Mouse (Mus musculus): Measurements from ENCODE around the gene Gtf2f1. TPM values are rescaled to one million over a fixed set of nuclear protein-coding genes. Genes with fewer than 3 reads are reported as not detected.
"Not testable (repeated sequence)": the region's sequence is repeated elsewhere in the genome, so short reads cannot be mapped to it uniquely, and the experiment has no call there.

Gene Gtf2f1
- 10 to 100 TPM; 17.1 to 19.0 TPM for total RNA-seq (2021)
- long read RNA-seq, experiment 1, transcript Gtf2f1-201 (13 exons, 1,717 nt): major isoform, 24 of 27 reads
- long read RNA-seq, experiment 1, partial matches to known transcripts: 0 of 27 reads
- long read RNA-seq, experiment 1, other reads (novel, unspliced or antisense): 3 of 27 reads
- long read RNA-seq, experiment 2, transcript Gtf2f1-201 (13 exons, 1,717 nt): major isoform, 27 of 30 reads
- long read RNA-seq, experiment 2, partial matches to known transcripts: 1 of 30 reads
- long read RNA-seq, experiment 2, other reads (novel, unspliced or antisense): 2 of 30 reads

DNA sequence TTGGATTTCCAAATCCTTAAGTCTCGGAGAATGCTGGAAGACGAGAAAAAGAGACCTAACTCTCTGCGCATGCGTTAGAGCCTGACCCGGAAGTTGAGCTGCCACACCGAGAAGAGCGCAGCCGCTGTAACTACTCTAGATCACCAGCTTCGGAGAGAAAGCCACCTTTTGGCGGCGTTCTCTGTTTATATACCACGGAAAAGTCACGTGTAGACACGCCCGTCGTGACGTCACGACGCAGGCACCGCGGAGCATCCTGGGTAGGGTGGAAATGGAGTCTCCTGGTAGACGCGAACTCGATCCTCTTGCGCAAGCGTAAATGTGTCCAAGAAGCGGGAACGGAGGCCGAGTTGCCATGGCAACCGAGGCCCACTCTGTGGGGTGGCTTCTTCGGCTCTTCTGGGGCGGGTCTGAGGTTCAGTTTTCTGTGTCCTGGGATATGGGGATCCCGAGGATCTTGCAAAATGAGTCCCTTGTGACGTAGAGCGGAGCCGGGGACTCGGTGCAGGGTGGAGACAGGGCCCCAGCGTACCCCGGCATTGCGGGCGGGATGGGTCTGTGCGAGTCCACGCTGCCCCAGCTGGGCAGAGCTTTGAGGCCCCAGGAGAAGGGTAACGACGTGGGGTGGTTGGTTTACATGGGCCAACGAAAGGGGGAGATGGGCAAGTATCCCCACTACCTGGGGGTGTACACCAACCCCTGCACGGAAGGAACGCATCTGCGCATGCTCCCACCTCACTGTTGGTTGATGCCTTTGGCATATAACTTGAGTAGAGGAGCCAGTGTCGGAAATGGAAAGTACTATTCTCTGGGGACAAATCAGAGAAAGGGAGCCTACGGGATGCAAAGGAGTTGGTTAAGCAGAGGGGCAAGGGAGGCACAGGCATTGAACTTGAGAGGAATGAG lies at the start of gene Gtf2f1, which contains the start of gene Gm17949:
Gtf2f1 (minus strand) TSS at position 53 of the 906 bp plus-strand sequence.
Gm17949 (plus strand) TSS at position 234 of the 906 bp plus-strand sequence.
- DNase-seq (ENCODE audit: low spot score): peak; percentile 92

DNA sequence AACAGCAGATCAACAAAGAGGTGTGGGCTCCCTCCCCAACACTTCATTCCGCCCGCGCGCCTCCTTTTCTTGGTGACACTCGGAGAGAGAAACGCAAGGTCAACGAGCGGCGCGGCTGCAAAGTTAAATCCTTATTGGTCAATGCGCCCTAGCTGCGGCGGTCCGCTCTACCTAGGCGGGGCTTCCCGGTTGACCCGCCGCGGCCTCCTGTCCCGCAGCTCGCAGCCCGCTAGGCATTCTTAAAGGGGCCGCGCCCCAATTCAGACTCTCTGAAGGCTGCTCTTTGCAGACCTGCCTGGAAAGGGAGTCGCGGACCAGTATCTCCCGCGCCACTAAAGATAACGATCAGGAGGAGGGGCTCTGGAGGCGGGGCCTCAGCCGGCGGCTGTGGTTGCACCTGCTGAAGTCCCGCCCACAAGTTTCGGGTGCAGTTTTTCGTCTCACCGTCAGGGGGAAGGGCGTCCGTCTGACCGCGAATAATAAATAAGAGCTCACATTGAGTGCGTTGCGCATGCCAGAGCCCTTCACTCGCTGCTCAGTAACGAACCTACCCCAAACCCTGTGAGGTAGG lies 49.2 kb upstream of the Gtf2f1 start:
- DNase-seq (ENCODE audit: low spot score): peak; percentile 97

DNA sequence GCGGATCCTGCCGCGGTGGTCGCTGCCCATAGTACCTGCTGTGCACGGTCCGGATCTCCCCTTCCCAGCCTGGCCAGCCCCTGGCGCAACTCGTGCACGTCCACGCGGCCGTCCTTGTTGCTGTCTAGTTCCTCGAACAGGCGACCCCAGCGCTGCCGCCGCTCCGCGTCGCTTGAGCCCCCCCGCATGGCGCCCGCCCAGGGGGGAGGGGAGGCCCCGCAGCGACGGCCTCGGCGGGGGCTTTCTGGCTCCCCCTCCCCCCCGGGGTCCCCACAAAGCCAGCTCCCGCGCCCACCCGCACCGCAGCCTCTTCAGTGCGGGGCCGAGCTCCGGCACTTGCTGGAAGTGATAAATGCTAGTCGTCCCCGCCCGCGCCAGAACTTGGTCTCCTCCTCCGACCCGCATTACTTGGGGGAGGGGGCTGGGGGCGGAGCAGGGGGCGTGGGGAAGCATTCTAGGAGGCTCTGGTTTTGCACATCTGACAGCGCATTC lies 48.4 kb upstream of the Gtf2f1 start, which contains the start of gene Slc25a23:
Slc25a23 (minus strand) TSS at position 378 of the 492 bp plus-strand sequence.
- DNase-seq (ENCODE audit: low spot score): peak; percentile 52

DNA sequence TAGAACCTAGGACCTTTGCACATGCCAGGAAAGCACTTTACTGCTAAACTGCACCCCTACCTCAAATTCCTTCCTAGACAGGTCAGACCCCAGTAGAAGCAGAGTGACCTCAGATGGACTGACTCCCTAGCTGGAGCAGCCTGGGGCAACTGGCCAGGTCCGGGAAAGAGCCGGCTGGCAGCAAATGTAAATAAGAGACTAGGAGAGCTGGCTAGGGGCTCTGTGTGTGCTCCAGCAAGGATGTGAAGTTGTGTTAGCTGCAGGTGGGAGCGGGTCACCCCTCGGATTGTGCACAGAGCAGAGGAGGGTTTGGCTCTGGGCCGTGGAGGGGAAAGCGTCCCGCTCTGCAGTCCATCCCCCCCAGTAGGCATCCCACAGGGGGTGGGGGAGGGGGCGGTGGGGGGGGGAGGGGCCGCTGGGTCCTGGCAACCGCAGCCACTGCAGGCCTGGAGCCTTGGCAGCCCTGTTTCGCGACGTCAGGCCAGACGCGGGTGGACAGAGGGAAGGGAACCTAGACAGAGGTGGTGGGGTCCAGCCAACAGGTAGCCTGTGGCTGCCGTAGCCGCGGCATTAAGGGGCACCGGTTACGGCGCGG lies 47.9 kb upstream of the Gtf2f1 start, which contains the start of gene Crb3:
Crb3 (plus strand) TSS at position 215 of the 595 bp plus-strand sequence.
- peak; percentile 41 for DNase-seq (ENCODE audit: low spot score)

DNA sequence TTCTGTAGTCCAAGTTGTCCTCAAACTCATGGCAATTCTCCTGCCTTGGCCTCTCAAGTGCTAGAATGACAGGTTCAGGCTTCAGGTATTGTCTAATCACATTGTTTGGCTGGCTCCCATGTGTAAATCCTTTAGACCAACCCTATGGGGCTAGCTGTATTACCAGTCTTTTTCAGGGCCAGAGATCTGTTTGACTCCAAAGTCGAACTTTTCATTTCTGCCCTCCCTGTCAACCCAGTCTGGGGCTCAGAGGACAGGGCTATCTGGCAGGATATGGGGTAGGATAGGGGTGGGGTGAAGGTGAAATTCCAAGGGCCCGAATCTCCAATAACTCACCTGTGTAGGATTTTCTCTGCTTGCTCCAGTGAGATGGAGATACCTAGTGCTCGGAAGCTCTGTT lies 45.2 kb upstream of the Gtf2f1 start:
- DNase-seq (ENCODE audit: low spot score): no peak

DNA sequence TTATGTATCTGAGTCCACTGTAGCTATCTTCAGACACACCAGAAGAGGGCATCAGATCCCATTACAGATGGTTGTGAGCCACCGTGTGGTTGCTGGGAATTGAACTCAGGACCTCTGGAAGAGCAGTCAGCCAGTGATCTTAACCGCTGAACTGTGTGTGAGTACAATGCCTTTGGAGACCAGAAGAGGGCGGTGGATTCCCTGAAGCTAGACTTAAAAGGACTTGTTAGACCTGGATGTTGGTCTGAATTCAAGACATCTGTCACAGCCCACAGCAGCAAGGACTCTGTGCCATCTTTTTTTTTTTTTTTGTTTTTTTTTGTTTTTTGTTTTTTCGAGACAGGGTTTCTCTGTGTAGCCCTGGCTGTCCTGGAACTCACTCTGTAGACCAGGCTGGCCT lies 40.6 kb upstream of the Gtf2f1 start:
- not testable (repeated sequence) for DNase-seq (ENCODE audit: low spot score)

DNA sequence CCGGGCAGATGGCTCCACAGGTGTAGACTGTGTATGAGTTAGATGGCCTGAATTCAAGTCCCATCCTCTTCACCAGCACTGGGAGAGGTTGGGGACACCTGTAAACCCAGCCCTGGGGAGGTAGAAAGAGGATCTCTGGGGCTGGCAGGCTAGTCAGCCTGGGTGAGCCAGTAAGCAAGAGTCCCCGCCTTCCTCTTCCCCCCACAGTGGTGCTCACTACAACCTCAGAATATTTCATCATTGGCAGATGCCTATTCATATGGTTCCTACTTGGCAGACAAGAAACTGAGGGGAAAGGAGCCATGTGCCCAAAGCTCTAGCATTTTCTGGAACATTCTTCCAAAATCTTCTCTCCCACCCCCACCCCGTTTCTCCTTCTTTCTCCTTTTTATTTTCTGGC lies 37.7 kb upstream of the Gtf2f1 start:
- DNase-seq (ENCODE audit: low spot score): no peak

DNA sequence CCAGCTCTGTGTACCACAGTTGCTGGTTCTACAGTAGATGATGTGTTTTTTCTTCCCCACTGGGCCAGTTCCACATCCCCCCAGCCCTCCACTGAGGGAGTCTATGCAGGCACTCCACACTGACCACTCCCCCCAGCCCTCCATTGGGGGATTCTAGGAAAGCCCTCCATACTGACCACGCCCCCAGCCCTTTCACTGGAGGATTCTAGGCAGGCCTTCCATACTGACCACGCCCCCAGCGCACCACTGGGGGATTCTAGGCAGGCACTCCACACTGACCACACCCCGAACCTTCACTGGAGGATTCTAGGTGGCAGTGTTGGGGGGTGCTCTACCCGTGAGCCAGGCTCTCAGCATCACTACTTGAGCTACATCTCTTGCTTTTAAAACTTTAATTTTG lies 36.3 kb upstream of the Gtf2f1 start:
- no peak for DNase-seq (ENCODE audit: low spot score)

DNA sequence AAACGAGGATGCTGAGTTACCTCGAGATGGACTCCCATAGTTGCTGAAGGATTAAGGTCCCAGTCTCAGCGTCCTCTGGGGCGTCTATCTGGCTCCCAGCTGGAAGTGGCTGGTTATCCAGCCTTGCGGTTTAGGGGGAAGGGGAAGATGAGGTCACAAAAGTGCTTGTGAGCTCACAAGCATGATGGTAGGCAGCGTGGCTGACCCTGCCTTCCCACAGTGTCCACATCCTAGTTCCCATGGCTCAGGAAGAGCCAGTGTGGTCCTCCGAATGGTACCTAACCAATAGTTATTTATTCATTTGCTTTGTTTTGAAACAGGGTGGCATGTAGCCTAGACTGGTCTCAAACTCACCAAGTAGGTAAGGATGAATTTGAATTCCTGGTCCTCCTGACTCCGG lies 30.5 kb upstream of the Gtf2f1 start, which contains the start of gene Slc25a41:
Slc25a41 (minus strand) TSS at position 101 of the 400 bp plus-strand sequence.
- no peak for DNase-seq (ENCODE audit: low spot score)

DNA sequence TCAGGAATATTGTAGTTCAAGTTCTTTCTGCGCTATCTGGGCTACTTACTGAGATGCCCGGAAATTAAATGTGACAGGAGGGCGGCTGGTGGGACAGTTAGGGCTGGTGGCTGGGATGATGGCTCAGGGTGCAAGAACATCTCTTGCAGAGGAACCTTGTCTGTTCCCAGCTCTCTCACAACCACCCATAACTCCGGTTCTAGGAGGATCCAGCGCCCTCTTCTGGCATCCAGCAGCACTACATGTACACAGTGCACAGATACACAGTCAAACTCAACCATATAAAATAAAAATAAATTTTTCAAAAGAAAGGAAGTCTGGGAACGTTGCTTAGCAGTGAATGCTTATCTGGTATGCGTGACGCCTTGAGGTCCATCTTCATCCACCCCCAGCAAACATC lies 27.9 kb upstream of the Gtf2f1 start:
- no peak for DNase-seq (ENCODE audit: low spot score)

DNA sequence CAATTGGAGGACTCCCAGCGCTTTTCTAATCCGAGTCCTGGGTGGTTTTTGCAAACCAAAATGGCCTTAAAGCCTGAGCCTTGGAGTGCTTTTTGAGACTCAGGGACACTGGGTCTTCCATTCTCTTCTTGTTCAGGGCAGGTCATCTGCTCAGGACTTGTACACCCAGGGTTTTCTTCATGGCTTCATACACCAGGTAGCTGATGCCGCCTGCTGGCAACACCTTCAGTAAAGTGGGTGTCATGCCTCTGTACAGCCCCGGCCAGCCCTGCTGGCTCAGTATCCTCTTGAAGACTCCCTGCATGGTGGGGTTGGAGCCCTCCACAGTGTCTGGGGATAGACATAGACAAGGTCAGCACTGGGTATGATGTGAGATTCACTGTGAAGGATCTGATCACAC lies 21.8 kb upstream of the Gtf2f1 start:
- no peak for DNase-seq (ENCODE audit: low spot score)

DNA sequence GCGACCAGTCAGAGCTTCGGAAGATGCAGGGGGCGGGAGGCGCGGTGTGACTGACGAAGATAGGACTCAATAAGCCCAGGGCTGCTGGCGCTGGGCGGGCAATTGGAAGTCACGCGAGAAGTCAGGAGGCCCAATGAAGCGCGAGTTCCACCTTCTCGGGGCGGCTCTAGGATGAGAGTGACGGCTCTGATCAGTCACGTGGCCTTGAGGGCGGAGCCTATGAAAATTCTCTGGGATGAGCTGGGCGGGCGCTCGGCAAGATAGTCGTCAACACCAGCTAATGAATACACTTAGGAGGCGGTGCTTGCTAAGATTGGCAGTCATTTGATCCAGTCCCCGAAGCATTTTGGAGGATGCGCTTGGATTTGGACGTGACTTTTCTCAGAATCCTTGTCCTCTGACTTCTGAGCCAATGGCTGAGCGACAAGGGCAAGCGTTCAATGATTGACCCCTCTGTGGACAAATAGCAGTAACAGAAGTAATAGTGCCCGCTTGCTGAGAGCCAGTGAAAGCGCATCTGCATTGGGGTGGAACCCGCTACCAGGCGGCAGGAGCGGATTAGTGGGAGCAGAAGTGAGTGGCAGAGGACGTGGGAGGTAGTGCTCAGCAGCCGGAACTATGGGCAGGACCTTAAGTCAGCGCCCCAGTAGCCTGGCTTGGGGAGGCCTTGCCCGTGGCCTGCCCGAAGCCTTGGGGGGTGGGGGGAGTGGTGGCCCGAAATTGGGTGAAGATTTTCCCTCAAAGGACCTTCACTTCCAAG lies 20.8 kb upstream of the Gtf2f1 start:
- peak; percentile 100 for DNase-seq (ENCODE audit: low spot score)

DNA sequence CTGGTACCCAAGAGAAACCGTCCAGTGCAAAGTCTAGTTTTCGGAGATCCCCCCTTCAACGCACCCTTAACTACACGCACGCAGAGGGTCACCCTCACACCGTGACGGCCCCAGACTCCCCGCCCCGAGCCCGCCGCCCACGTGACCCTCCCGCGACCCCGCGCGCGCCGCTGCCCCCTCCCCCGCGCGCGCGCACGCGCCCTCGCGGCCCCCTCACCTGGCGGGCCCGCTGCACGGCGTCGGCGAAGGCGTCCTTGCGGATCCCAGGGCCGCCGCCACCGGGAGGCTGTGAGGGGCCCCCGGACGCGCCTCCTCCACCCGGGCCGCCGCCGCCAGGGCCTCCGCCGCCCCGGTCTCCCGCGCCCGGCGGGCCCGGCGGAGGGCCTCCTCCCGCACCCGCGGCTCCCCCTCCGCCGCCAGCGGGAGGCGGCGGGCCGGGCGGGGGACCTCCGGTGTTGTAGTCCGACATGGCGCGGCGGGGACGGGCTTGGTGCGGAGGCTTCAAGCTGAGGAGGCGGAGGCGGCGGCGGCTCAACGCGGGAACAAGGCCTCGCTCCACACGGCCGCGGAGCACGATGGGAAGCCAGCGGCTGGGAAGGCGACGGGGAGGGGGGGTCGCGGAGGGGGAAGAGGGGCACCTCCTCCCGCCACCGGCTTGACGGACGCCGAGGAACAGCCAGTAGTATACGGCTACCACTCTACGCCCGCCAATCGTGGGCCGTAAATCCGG lies 20.0 kb upstream of the Gtf2f1 start, which contains the start of gene Khsrp:
Khsrp (minus strand) TSS at position 592 of the 730 bp plus-strand sequence.
- no peak for DNase-seq (ENCODE audit: low spot score)

DNA sequence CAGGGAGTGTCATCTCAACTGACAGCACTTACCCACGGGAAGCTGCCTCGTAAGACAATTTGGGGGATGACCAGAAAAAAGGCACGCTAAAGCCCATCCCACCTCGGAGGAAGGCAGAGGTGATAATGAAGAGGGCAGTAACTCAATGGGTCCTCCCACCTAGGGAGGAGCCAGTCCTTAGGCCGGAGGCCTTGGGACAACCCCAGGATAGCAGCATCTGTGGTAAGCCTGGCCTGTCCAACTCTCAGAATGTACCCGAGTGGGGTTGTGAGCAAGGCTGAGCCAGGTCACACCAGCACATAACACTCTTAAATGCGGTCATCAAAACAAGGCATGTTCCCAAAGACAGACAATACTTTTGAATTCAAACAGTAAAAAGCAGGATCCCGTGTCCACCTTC lies 18.6 kb upstream of the Gtf2f1 start:
- no peak for DNase-seq (ENCODE audit: low spot score)

DNA sequence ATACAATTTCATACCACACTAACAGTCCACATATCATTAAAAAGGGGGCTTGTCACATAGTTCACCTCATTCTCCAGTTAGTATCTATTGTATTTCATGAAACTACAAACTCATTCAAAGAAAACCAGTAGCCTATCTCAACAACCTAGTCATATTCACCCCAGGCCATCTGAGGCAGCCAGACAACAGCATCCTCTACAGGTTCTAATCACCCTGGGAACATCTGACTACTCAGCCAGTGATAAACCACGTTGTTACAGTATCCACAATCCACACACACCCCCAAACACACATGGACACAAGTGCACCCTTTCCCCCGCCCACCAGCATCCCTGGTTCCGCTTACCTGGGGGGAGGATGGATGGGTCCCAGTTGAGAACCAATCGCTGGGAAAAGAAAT lies 16.4 kb upstream of the Gtf2f1 start:
- no peak for DNase-seq (ENCODE audit: low spot score)

DNA sequence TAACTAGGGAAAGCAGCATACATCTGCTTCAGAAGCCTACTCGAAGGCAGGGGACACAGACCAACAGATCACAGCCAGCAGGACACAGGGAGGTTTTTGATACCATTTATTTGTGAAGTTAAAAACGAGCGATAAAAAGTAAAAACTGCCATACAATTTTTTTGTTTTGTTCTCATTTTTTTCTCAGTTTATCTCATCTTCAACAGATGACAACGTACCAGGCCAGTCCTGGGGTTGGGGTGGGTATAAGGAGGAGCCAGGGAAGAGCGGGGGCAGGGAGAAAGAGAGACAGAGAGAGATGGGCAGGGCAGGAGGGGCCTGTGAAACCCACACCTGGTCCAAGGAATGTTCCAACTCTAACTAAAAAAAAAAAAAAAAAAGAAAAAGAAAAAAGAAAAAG lies 9.9 kb upstream of the Gtf2f1 start:
- DNase-seq (ENCODE audit: low spot score): no peak

DNA sequence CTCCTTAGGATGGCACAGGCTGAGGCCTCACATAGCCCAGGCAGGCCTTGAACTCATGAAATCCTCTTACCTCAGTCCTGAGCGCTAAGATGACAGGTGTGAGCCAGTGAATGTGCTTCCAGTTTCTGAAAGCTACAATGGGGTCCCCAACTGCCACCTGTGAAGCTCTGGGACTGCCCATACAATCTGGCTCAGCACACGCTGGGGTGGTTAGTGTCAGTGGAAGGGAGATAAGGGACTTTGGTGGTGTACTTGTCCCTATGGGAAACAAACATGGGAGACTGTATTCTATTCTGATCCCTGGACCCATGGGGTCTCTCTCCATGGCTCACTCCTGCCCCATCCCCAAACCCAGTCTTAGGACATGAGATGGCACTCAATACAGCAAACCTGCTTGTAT lies 8.6 kb upstream of the Gtf2f1 start:
- DNase-seq (ENCODE audit: low spot score): no peak

DNA sequence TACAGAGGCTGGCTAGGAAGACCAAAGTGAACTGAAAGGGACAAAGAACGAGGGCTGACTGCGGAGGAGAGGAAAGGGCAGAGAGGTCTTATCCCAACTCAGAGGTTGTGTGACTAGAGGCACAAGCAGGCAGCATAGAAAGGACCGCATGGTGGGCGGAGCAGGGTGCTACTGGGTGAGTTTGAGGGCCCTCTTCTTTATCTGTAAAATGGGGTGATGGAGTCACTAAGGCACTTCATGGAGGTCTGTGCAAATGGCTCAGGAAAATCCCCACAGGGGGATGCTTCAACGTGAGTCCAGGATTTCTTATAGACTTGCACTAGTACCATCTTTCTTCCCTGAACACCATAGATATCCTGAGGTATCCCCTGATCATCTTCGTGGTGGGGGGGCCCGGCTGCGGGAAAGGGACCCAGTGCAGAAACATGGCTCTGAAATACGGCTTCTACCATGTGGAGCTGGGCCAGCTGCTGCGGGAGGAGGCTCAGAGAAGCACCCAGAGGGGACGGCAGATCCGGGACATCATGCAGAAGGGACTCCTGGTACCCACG lies 1.2 kb upstream of the Gtf2f1 start:
- DNase-seq (ENCODE audit: low spot score): no peak

DNA sequence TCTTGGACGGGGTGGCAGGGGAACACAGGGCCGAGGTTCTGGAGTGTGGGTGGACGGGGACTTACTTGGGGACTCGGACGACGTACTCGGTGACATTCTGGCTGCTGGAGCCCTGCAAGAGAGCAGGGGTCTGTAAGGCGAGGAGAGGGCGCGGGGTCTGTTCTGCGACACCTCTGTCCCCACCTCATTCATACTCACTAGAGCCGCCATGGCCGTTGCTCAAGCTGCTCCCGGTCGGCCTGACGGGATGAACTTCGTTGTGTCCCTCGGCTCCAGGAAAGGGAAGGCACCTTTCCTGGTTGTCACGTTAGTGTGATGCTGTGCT lies 215 bp downstream of the Gtf2f1 start:
- no peak for DNase-seq (ENCODE audit: low spot score)

Measured in gastrocnemius, adult 18-20 months (tissue).